Mouse (Mus musculus): ENCODE measurements around the gene Sgsm1.

The Sgsm1 gene

DNA sequence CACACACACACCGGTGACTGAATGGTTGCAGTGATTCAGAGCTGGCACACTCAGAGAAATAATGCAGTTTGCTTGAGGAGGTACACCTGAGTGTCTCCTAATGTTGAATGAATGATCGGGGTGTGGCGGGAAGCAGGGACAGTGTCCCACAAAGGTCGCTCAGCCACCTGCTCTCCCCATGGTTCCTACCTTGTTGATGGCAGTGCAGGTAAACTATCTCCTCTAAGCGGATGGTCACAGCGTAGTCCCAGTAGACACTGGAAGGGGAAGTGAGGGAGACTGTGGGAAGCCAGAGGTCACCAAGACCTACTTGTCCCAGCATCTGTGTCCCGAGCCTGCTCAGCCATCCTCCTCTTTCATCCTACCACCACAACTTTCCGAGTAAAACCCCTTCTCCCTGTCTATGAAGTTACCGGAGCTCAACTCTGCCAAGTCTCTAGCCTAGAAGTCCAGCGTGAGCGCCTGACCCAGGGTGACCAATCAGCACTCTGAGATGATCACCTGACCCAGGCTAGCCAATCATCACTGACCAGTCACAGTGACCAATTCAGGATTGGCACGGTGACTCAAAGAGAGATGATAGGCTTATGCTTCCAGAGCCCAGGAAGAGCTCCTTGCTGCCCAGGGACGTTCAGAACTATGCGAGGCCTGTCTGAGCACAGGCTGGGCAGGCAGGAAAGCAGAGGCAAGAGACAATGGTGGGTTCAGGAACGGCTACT, 30.3 kb downstream of the Sgsm1 start:
- peak; percentile 33 for DNase-seq

DNA sequence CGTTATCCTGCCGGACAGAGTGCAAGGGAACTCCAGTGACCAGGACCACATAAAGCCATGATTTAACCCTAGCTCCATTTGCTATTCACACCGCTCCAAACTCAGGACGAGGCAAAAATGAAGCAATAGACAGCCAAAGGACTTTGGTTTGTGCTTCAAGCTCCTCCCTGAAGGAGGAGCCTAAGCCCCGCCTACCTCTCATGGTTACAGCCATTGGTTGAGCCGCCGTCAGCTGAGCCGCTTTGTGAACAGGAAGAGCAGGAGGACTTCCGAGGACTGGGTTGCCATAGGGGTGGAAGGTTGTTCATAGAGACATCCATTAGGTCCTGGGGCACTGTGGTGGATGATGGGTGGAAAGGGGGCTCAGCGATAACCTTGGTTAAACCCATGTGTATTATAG, 34.7 kb downstream of the Sgsm1 start:
- DNase-seq = no peak

DNA sequence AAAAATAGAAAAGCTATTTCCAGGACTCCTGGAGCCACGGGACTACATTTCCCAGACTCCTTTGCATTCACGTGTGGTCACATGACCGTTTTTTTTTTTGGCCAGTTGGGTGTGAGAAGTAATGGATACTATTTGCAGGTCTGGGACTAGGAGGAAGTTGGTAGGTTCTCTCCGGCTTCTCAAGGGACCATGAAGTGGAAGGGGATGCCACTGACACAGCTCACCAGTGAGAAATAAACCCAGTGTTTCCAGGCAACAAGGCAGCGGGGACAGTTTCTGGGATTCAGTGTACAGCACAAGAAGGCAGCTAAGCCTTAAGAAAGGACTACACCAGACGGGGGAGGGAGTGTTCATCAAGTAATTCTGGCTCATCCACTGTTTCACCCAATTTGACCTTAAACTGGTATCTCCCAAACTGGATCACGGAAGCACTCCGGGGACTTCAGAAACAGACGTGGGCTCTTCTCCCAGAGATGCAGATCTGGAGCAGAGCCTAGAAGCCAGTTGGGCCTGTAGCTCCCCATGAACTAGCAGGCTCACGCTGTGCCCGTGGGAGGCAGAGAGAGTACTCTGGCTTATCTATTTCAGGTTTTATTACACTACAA, 39.3 kb downstream of the Sgsm1 start:
- DNase-seq = no peak

DNA sequence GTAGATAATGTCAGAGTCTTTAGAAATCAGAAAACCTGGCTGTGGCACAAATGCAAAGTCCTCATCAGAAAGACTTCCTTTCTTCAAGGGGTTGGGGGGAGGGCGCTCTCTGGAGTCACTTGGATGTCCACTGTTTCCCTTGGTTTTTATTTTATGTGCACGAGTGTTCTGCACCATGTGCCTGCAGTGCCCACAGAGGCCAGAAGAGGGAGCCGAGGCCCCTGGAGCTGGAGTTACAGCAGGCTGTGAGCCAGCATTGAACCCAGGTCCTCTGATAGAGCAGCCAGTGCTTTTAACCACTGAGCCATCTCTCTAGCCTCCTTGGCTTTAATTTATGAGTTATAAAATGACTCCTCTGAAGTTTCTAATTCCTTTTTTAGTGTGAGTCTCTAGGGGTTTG, 40.5 kb downstream of the Sgsm1 start:
- DNase-seq = no peak

DNA sequence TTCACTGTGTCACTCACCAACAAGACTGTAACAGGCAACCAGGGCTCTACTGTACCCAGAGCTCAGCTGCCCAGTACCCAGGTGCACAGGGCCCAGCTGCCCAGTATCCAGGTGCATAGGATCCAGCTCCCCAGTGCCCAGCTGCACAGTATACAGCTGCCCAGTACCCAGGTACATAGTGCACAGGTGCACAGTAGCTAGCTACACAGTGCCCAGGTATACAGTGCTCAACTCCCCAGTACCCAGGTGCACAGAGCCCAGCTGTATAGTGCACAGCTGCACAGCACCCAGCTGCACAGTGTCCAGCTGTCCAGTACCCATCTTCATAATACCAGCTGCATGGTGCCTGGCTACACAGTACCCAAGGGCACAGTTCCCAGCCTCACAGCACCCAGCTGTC, 42.3 kb downstream of the Sgsm1 start:
- DNase-seq = no peak

DNA sequence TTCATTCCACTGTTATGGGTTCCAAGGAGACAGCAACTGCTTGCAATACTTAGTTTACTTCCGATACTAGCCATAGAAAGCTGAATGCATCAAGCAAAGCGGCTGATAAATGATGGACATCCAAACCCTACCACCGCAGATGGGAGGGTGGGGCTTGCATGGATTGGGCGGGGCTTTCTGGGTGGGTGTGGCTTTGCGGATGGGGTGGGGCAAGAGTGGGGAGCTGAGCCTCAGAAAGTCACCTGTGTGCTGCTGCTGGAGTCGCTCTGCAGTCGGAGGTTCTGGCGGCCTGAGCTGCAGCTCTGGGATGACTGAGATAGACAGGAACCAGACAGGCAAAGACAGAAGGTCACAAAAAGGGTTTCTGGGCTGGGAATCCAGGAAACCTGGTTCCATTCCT, 44.9 kb downstream of the Sgsm1 start:
- DNase-seq = no peak

DNA sequence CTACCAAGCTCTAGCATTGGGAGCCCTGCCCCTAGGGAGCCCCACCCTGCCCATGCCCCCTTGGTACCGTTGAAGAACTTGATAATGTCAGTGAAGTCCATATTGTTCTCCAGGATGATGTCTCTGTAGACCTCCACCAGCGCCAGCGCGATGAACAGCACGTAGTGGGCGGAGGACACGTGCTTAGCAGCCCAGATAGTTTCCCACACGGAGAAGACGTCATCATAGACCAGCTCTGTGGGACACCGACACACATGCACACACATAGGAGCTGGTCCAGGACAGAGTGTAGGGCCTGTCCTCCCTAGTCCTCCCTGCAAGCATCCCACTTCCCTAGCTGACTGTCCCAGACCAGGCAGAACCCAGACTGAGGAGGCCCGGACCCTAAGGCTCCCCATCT, 59.8 kb downstream of the Sgsm1 start:
- DNase-seq = no peak

DNA sequence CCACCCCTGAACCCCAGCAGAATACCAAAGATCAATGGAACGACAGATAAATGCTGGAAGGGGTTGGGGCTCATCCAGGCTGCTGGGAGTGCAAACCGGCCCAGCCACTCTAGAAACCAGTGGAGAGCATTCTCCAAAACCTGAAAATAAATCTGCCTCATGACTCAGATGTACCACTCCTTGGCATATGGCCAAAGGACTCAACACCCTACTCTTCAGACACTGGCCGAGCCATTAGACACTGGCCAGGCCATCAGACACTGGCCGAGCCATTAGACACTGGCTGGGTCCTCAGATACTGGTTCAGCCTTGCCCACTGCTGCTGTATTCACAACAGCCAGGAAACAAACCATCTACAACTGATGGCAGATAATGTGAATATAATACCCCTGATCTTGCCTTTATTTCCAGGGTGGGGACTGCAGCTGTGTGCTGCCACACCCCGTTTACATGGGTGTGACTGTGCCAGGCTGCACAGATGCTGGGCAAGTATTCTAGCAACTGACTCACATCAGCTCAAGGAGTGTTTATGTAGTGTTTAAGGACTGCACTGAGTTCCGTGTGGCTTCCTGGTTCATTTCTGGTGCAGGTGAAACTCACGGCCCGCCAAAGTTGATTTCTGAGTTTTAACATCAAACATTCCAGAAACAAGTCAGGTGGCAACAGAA, 61.2 kb downstream of the Sgsm1 start:
- DNase-seq = no peak

DNA sequence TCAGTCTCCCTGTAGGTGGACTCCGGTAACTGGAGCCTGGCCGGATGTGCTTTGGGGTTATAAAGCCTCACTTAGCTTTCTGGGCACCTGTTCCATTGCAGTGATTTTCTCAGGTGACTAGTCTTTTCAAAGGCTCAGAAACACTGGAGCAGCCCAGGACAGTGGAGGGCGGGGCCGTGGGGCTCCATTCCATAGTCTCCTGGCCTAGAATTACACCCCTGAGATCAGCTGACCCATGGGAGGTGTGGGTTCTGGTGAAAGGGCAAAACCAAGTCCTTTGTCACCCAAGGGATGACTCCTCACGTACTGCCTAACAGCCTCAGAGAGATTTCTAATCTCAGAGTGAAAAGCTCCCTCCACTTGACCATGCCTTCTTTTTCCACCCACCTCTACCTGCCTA, 80.4 kb downstream of the Sgsm1 start:
- no peak for DNase-seq

DNA sequence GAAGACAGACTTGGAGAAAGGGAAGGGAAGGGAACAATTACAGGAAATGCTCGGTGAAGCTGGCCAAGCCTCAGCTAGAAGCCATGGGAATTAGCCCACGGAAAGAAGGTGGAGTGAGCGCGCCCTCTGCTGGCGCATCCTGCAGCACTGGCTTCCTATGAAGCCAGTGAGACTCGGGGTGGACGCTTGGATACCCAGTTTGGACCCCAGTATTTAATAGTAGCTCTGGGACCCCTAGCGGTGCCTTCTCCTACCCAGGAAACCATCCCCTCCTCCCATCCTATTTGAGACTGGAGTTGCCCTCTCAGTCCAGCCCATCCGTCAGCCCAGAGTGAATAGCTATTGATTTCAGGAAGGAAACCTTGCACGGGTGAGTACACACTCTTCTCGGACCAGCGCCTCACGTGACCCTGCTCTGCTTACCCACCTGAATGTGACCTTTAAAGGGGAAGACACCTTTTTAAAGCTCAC, 83.9 kb downstream of the Sgsm1 start, which contains the start of gene Tmem211:
Gene Tmem211 (plus strand): TSS at position 278 of the 471 bp plus-strand sequence.
- DNase-seq = peak; percentile 78

DNA sequence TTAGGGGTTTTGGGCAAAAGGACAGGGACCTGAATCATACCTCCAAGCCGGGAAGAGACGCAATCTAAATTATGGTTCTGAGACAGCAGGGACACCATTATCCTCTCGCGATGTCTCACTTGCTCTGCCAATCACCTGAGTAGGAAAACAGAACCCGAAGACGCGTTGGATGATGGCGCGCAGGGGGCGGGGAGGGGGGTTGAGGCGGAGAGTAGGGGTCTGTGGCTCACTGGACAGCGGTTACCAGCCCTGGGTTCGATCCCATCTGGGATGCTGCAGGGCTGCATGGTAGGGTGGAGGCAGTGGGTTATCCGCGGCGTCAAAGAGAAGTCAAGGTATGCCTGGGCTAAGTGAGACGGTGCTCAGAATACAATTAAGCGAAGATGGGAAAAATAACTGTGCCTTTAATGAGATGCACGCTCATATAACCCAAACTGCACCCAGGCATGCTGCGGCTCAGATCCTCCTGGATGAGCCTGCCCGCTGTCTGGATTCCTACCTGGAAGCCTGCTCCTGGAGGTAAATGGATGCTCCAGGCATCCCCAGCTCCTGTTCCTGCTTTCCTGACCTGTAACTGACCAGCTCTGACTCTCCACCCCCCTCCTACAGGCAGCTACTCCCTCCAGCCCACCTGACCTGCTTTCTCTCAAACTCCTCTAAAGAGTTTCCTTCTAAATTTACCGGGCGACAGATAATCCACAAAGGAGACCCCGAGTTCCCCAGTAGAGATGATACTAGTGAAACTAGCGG, 84.7 kb downstream of the Sgsm1 start:
- DNase-seq = no peak

DNA sequence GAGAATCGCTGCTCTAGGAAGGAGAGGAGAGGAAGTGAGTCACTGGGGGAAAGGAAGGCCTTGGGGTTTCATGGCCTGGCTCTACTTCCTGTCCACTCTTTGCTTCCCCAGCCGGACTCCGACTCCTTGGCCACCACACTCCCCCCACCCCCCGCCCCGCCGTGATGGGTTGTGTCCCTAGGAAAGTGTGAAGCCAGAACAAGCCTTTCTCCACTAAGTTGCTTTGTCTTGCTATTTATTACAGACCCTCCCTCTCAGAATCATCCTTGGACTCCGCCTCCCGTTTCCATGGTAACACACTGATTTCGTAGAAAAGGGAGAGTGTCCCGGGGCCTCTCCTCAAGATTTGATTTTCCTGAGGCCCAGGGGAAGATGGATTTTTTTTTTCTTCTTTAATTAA, 85.3 kb downstream of the Sgsm1 start:
- DNase-seq = no peak

DNA sequence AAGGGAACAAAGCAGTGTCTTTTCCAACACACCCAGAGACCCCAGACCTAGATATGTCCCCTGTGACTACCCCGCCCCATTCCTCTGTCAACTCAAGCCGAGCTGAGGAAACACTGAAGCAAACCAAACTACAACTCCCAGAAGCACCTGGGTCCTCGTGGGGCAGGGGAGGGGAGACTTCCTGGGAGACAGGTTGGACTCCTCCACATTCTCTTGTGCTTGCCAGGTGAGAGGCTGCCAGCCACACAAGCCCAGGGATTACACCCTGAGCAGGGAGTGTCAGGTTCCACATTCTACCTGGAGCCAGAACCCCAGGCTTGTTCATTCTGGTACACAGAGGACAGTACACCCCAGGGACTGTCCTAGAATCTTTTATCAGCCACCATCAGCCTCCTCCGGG, 86.7 kb downstream of the Sgsm1 start:
- no peak for DNase-seq

DNA sequence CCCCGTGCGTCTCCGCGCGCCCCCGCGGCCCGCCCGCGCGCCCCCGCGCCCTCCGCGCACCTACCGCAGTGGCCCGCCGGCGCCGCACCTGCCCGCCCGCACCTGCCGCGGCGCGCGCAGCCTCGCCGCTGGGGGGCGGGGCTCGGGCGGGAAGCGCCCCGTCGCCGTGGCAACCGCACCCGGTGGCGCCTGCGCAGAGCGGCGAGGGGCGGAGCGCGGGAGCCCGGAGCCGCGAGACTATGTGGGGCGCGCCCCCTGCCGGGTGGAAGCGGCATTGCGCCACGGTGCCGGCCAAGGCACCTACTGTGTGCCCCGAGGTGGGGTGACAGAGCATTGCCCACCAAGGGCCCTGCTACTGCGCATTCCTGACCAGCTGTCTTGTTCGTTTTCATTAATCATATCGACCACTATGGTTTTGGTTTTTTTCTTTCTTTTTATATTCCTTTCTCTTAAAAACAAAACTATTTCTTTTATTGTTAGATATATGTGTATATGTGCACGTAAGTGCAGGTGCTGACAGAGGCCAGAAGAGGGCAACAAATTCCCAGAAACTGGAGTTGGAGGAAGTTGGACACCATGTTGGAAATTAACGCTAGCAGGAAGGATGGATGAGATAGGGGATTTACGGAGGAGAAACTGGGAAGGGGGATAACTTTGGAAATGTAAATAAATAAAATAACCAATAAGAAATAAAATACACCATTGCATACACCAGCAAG, 89.3 kb downstream of the Sgsm1 start, which contains the start of gene 2900026A02Rik:
Gene 2900026A02Rik (minus strand): TSS at position 90 of the 719 bp plus-strand sequence.
- DNase-seq = peak; percentile 70

DNA sequence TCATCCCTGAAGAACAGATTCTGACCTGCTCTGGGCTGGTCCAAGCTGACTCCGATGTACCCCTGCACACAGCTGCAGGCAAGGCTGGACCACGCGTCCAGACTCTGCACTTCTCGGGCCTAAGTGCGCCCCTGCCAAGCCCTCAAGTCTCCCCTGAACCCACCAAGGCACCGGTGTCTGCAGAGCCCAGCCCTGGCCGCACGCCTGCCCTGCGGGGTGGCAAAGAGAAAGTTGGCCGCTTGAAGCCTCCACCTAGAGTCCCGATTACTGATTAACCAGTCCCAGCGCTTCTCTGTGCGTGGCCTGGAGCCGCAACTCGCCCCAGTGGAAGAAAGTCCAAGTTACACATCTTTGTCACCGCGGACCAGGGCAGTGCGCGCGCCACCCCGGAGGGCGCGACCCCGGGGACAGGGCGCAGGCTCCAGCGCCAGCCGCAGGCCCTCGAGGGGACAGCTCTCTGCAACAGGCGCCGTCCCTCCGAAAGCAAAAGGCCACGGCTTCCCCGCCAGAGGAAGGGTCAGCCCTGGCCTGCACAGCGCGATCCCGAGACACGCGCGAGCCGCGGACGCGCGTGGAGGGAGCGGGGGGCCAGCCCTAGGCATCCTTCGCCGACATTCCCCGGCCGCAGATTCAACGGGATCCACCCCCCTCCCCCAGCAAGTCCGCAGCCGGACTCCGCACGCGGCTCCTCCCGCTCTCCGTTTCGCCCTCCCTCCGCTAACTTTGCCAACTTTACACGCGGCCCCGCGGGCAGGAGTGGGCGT, 90.0 kb downstream of the Sgsm1 start:
- peak; percentile 51 for DNase-seq

DNA sequence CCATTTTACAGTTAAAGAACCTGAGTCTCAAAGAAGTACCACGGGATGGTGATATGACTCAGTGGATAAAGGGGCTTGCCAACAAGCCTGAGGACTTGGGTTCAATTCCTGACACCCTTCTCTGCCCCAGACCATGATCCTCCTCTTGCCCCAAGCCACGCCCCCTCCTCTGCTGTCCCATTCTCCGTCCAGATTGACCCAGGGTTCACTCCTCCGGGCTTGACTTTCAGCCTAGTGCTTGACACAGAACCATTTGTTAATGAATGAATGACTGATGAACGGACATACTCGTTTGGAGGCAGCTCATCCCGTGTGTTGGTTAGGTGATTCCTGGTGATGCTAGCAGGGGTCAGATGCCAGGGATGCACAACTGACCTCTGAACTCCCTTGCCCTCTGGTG, 90.7 kb downstream of the Sgsm1 start:
- no peak for DNase-seq

DNA sequence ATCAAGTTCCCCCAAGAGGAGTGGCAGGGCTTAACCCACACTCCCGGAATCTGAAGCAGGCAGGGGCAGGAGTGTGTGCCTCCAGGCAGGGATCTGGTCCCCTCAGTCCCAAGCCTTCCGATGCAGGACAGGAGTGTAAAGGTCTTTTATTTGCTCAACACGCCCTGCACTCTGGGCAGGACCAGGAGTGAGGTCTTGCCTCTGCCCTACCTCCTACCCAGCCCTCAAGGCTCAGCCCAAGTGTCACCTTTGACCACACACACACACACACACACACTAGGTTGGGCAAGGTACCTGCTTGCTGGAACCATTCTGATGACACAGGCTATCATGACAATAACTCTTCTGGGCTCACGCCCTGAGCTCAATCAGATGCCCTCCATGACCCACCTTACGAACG, 91.1 kb downstream of the Sgsm1 start:
- DNase-seq = no peak

DNA sequence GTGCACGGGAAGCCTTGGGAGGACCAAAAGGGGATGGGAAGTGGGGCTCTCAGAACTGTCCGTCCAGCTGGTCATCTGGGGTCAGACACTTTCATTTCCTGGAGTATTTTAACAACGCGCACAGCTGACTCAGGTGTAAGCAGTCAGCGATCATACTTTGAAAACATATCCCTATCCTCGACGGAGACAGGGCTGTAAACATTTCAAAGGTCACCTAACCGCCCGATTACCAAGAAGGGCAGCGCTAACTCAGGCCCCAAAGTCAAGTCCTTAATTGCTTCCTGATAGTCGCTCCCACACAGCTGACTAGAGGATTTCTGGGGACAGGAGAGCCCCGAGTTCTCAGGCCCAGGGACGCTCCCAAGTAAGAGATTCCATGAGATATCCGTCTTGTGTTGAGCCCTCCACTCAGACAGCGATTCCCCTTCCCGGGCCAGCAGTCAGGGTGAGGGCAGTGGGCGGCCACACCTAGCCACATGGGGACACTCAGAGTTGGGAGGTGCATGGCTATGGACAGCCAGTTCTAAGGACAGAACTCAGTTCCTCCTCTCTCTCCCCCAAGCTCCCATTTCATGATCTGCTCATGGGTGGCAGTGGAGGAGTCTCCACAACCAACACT, 91.9 kb downstream of the Sgsm1 start:
- DNase-seq = no peak

DNA sequence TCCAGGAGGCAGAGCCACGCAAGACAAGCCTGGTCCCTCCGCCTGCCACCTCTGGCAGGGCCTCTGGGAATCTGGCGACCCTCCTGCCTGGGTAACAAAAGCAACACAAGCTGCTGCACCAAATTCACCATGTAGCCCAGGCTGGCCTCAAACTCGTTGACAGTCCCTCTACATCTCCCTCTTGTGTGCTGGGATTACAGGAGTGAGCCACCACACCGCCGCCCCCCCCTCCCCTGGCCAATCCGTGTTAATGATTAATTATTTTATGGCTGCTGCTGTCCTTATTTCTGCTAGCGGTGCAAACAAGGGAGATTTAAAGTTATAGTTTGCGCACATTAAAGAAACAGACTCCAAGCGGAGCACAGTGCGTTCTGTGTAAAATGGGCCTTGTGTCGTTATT, 93.5 kb downstream of the Sgsm1 start:
- DNase-seq = no peak

DNA sequence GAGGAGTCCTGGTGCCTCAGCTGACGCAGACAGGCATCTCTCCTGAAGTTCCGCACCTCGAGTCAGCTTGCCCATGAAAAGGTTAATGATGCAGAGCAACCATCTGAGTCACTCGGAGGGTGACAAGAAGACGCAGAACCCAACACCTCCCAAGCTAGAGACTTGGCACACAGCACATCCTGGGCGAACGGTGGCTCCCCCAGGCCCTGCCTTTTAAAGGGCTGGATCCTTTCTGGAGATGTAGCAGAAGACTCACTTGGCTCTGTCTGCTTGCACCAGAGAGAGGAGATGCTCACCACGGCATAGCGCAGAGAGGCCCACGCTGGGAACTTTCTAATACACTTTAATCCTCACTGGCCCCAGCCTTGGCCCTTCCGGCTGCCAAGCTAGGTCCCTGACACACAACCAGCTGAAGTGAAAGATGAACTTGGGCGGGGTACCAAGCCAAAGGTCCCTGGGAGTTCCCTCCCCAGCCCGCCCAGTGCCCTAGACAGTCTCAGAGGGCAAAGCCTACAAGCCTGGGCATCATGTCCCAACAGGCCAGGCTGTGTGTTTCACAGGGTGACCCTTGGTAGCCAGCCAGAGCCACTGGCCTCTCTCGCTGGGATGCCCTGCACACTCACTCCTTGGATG, 94.1 kb downstream of the Sgsm1 start:
- no peak for DNase-seq

DNA sequence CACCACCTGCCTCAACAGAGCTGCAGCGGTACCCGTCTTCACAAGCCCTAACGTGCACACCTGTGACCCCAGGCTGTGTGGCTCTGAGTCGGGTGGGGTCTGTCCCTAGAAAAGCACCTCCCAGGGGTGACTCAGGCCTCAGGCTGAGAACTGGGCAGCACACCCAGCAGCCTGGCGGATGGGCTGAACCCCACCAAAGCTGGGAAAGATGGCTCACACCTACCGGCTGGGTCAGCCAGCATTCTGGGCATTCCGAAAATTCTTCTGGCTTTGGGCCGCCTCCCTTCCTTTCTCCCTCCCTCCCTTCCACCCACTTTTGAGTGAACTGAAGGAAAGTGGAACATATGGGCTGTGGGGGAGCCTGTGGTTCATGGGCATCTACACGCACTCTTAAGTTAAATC, 95.0 kb downstream of the Sgsm1 start:
- DNase-seq = no peak

Data from liver (tissue).